Mouse (Mus musculus): ENCODE data around the gene Ankrd17. TPM values are rescaled to one million over a fixed set of nuclear protein-coding genes. Genes with fewer than 3 reads are reported as not detected.

Ankrd17 gene
- polyA plus RNA-seq, 2 experiments = 10.8 to 14.4 TPM

DNA sequence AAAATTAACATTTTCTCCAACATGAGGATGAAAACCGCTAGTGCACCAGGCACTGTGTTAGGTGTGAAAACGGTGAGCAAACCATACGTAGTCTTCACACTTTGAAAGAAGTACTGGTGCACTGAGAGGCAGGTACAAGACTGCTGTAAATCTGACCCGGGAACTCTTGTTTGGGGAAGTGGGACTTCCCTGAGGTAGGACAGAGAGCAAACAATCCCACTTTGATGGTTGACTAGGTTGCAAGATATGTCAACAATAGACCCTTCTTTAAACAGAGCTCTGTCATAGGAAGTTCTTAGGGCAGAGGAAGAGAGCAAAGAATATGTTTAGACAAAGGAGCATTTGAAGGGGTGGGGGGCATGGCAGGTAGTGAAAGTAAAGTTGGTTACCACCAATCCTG lies 7.3 kb upstream of the Ankrd17 start:
- TF ChIP-seq EP300 (IDR thresholded peaks at IDR 0.05; ENCODE audit: low read depth) = no peak
- no peak for TF ChIP-seq CTCF (IDR thresholded peaks at IDR 0.05; ENCODE audit: low read depth)
- Histone ChIP-seq H3K4me3 (ENCODE audit: insufficient read depth in 1 of 2, low read depth in 2 of 2, low read length in 2 of 2) (no peak overlapping the region), H3K9me3 (ENCODE audit: control insufficient read depth, low read length) (no peaks in the 10 kb centered on the region), H3K9ac (replicated peaks) (no peak overlapping the region), H3K27ac (no peak overlapping the region), H3K36me3 (replicated peaks; ENCODE audit: control insufficient read depth, insufficient read depth, low read depth) (no peaks in the 10 kb centered on the region), H3K27me3 (ENCODE audit: control insufficient read depth, insufficient read depth, low read length) (no peaks in the 10 kb centered on the region), H3K4me2 (ENCODE audit: low read depth) (no peak overlapping the region), H3K4me1 (replicated peaks; ENCODE audit: control insufficient read depth in 2 of 2, insufficient read depth in 2 of 2, low read length in 1 of 2) (no peaks in the 10 kb centered on the region; a peak in 1 of 4 replicates)
- ATAC-seq (ENCODE audit: insufficient read depth) (no peak), DNase-seq (ENCODE audit: low read depth in 3 of 3, low spot score in 3 of 3) (no peak)
- 60% methylated on average over 4 of the region's 4 CpGs for WGBS (ENCODE audit: insufficient replicate concordance)

DNA sequence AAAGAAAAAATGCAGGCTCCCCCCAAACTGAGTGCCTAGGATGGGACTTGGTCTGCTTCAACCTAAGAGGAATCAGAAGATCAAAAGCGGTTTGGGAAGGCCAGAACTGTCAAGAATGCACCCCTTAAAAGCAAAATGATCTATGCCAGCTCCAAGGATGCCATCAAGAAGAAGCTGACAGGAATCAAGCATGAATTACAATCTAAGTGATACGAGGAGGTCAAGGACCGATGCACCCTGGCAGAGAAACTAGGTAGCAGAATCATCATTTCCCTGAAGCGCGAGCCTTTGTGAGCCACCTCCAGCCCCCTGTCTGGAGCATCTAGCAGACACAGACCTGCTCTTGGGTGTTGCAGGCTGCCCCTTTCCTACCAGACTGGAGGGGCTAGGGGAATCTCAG lies 4.0 kb upstream of the Ankrd17 start:
- Histone ChIP-seq H3K27me3 (ENCODE audit: control insufficient read depth, insufficient read depth, low read length) (no peaks in the 10 kb centered on the region), H3K27ac (no peak overlapping the region), H3K9ac (replicated peaks) (no peak overlapping the region), H3K36me3 (replicated peaks; ENCODE audit: control insufficient read depth, insufficient read depth, low read depth) (no peaks in the 10 kb centered on the region), H3K4me1 (replicated peaks; ENCODE audit: control insufficient read depth in 2 of 2, insufficient read depth in 2 of 2, low read length in 1 of 2) (peaks cover 2 to 4% of the 10 kb centered on the region in 2 experiments; a peak in 2 of 4 replicates), H3K4me3 (ENCODE audit: insufficient read depth in 1 of 2, low read depth in 2 of 2, low read length in 2 of 2) (no peak overlapping the region), H3K4me2 (ENCODE audit: low read depth) (no peak overlapping the region), H3K9me3 (ENCODE audit: control insufficient read depth, low read length) (no peaks in the 10 kb centered on the region)
- TF ChIP-seq CTCF (IDR thresholded peaks at IDR 0.05; ENCODE audit: low read depth) = no peak
- 73% methylated on average over 5 of the region's 5 CpGs for WGBS (ENCODE audit: insufficient replicate concordance)
- ATAC-seq (ENCODE audit: insufficient read depth) (no peak), DNase-seq (ENCODE audit: low read depth in 3 of 3, low spot score in 3 of 3) (no peak)

DNA sequence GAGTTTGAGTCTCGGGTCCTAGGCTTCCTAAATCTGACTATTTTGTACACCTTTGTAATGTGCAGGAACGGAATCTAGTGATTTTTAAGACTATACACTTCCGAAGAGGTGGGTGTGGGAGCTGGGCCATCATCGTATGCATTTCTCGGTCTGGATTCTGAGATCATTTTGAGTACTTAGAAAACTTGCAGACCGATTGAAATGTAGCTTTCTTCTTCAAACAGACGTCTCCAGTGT lies 608 bp upstream of the Ankrd17 start, which contains the start of gene Gm9958:
TSS of gene Gm9958 (plus strand) at position 138 of the 237 bp plus-strand sequence.
- no peaks in the 10 kb centered on the region for H3K27me3 ChIP-seq (ENCODE audit: control insufficient read depth, insufficient read depth, low read length)
- no peak for TF ChIP-seq EP300 (IDR thresholded peaks at IDR 0.05; ENCODE audit: low read depth)
- no peak for TF ChIP-seq CTCF (IDR thresholded peaks at IDR 0.05; ENCODE audit: low read depth)
- H3K4me3 ChIP-seq (ENCODE audit: insufficient read depth in 1 of 2, low read depth in 2 of 2, low read length in 2 of 2) = peak within 1 kb of the TSS; percentile 99
- under 1% methylated on average over 7 of the region's 7 CpGs for WGBS (ENCODE audit: insufficient replicate concordance)
- peak within 1 kb of the TSS; percentile 91 for H3K27ac ChIP-seq
- H3K9me3 ChIP-seq (ENCODE audit: control insufficient read depth, low read length) = no peaks in the 10 kb centered on the region
- peak within 1 kb of the TSS; percentile 93 for H3K4me2 ChIP-seq (ENCODE audit: low read depth)
- peaks cover 4 to 12% of the 10 kb centered on the region in 2 experiments for H3K4me1 ChIP-seq (replicated peaks; ENCODE audit: control insufficient read depth in 2 of 2, insufficient read depth in 2 of 2, low read length in 1 of 2)
- no peak for DNase-seq (ENCODE audit: low read depth in 3 of 3, low spot score in 3 of 3)
- H3K36me3 ChIP-seq (replicated peaks; ENCODE audit: control insufficient read depth, insufficient read depth, low read depth) = peaks cover 3% of the 10 kb centered on the region; the same call in 1 of the 2 replicates
- ATAC-seq (ENCODE audit: insufficient read depth) = no peak
- peak within 1 kb of the TSS; percentile 97 for H3K9ac ChIP-seq (replicated peaks)

DNA sequence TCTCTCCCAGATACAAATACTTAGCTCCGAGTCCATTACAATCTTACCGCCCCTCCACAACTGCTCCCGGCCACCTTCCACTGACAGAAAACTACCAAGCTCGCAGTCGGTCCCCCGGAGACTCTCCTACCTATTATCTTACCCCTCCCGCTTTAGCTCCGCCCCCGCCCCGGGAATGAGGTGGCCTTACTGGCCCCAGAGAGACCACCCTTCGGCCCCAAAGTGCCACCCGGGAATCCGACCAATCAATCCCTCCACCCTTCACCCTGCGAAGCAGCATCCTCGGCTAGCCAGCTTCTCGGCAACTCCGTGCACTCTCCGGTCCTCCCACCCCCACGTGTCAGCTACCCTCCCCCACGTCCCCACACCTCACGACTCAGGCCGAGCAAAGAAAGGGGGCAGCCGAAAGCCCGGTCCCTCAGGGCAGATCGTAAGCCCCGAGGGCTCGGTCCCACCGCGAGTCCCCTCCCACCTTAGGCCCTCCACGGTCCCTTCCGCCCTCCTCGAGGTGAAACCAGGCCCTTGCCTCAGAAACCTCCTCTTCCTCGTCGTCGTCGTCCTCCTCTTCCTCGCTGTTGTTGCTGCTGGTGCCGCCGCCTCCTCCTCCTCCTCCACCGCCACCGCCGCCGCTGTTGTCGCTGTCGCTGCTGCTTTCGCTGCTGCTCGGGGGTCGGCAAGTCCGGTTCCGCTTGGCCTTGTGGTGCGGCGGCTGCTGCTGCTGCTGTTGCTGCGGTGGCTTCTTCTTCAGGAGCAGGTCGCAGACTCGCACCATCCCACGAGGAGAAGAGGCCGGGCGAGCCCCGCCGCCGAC lies 1.0 kb downstream of the Ankrd17 start:
- Histone ChIP-seq H3K27ac (peak overlapping the region; percentile 91), H3K4me3 (ENCODE audit: insufficient read depth in 1 of 2, low read depth in 2 of 2, low read length in 2 of 2) (peak overlapping the region; percentile 99), H3K9me3 (ENCODE audit: control insufficient read depth, low read length) (no peaks in the 10 kb centered on the region), H3K4me1 (replicated peaks; ENCODE audit: control insufficient read depth in 2 of 2, insufficient read depth in 2 of 2, low read length in 1 of 2) (peaks cover 4 to 12% of the 10 kb centered on the region in 2 experiments), H3K4me2 (ENCODE audit: low read depth) (peak overlapping the region; percentile 93), H3K9ac (replicated peaks) (peak overlapping the region; percentile 97), H3K27me3 (ENCODE audit: control insufficient read depth, insufficient read depth, low read length) (no peaks in the 10 kb centered on the region), H3K36me3 (replicated peaks; ENCODE audit: control insufficient read depth, insufficient read depth, low read depth) (peaks cover 3% of the 10 kb centered on the region; the same call in 1 of the 2 replicates)
- under 1% methylated on average over 59 of the region's 61 CpGs for WGBS (ENCODE audit: insufficient replicate concordance)
- ATAC-seq (ENCODE audit: insufficient read depth) (peak; percentile 43), DNase-seq (ENCODE audit: low read depth in 3 of 3, low spot score in 3 of 3) (peak in 1 of 3 experiments; percentile 41)
- TF ChIP-seq CTCF (IDR thresholded peaks at IDR 0.05; ENCODE audit: low read depth) = no peak

DNA sequence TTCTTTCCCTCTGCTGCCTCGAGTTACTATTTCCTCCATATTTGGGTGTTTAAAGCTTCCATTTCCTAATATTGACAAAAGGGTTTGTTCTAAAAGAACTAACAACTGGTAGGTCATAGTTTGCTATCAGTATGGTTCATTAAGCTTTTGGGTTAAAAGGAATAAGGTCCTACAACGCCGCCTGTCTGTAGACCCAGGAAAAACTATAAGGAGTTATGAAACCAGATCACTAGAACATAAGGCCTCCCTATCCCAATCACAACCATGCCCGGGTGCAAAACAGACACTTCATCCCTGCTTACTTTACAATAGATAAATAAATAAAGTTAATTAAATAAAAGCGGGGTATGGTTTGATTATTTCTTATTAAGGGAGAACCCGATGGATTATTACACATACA lies 1.9 kb downstream of the Ankrd17 start:
- H3K36me3 ChIP-seq (replicated peaks; ENCODE audit: control insufficient read depth, insufficient read depth, low read depth) = peaks cover 7% of the 10 kb centered on the region
- ATAC-seq (ENCODE audit: insufficient read depth) (peak; percentile 9; the same call in 1 of the 2 replicates), DNase-seq (ENCODE audit: low read depth in 3 of 3, low spot score in 3 of 3) (peak; percentile 69 to 83 (median 75))
- H3K27ac ChIP-seq = peak overlapping the region; percentile 91
- H3K9ac ChIP-seq (replicated peaks) = peak overlapping the region; percentile 97
- H3K4me3 ChIP-seq (ENCODE audit: insufficient read depth in 1 of 2, low read depth in 2 of 2, low read length in 2 of 2) = peak overlapping the region; percentile 99
- H3K4me1 ChIP-seq (replicated peaks; ENCODE audit: control insufficient read depth in 2 of 2, insufficient read depth in 2 of 2, low read length in 1 of 2) = peaks cover 4 to 12% of the 10 kb centered on the region in 2 experiments
- 0% methylated on average over 6 of the region's 6 CpGs for WGBS (ENCODE audit: insufficient replicate concordance)
- no peaks in the 10 kb centered on the region for H3K27me3 ChIP-seq (ENCODE audit: control insufficient read depth, insufficient read depth, low read length)
- TF ChIP-seq EP300 (IDR thresholded peaks at IDR 0.05; ENCODE audit: low read depth) = 0 out of 2 replicates have a peak, but pooled peaks have one; percentile 12
- peak; percentile 67 for TF ChIP-seq CTCF (IDR thresholded peaks at IDR 0.05; ENCODE audit: low read depth)
- peak overlapping the region; percentile 93 for H3K4me2 ChIP-seq (ENCODE audit: low read depth)
- H3K9me3 ChIP-seq (ENCODE audit: control insufficient read depth, low read length) = no peaks in the 10 kb centered on the region
